ENCODE assay signal across 10 mouse cellular contexts in genomic region chr15:82921559-82921958, GRCm38 (mm10).
DNase-seq lines count a peak whose midpoint lies in the region; ATAC-seq lines count a peak whose summit lies in the region.
"Had no signal": no experiment of that assay in that cellular context is flagged by ENCODE, and none has a peak within 500 bp of the region (broad histone marks: within the 10 kb centered on the region; RNA-seq: fewer than 3 reads in every experiment).

No protein-coding gene starts in this region.

- no peak for DNase-seq in heart, adult 11 months
- no peak for DNase-seq in liver, embryonic 13.5 days
- no peak for DNase-seq in liver, embryonic 11.5 days (ENCODE audit: low spot score)
- no peak for DNase-seq in forebrain, embryonic 14.5 days (ENCODE audit: low spot score)
- no peak for DNase-seq in adrenal gland, adult 2 months

- 30% methylated on average over 1 of the region's 1 CpGs for WGBS in heart, embryonic 11.5 days (ENCODE audit: insufficient replicate concordance)
- WGBS in liver, embryonic 13.5 days (ENCODE audit: insufficient replicate concordance): 4% methylated on average over 1 of the region's 1 CpGs
- 15% methylated on average over 1 of the region's 1 CpGs for WGBS in liver, embryonic 11.5 days
- 22% methylated on average over 1 of the region's 1 CpGs for WGBS in forebrain, embryonic 14.5 days
- WGBS in midbrain, embryonic 13.5 days: 44% methylated on average over 1 of the region's 1 CpGs

- no peak overlapping the region for H3K9ac ChIP-seq in heart, embryonic 11.5 days (ENCODE audit: low read depth, low read length)
- H3K9ac ChIP-seq in liver, embryonic 13.5 days: no peak overlapping the region
- no peak overlapping the region for H3K9ac ChIP-seq in liver, embryonic 11.5 days (ENCODE audit: low read depth, low read length)
- H3K9ac ChIP-seq in forebrain, embryonic 14.5 days (ENCODE audit: low read length): peak overlapping the region; percentile 9; the same call in 1 of the 2 replicates
- H3K9ac ChIP-seq in midbrain, embryonic 13.5 days (replicated peaks): peak overlapping the region; percentile 47

- peaks cover 21% of the 10 kb centered on the region for H3K27me3 ChIP-seq in heart, embryonic 11.5 days (ENCODE audit: control insufficient read depth, insufficient read depth, low read length)
- peaks cover 79% of the 10 kb centered on the region for H3K27me3 ChIP-seq in liver, embryonic 13.5 days
- H3K27me3 ChIP-seq in liver, embryonic 11.5 days (replicated peaks; ENCODE audit: control insufficient read depth, insufficient read depth, low read length): peaks cover 40% of the 10 kb centered on the region
- H3K27me3 ChIP-seq in forebrain, embryonic 14.5 days (replicated peaks; ENCODE audit: control insufficient read depth, insufficient read depth, low read length): no peaks in the 10 kb centered on the region
- H3K27me3 ChIP-seq in midbrain, embryonic 13.5 days: peaks cover 22% of the 10 kb centered on the region

- no peak overlapping the region for H3K27ac ChIP-seq in heart, embryonic 11.5 days (ENCODE audit: low read depth, low read length)
- no peak overlapping the region for H3K27ac ChIP-seq in liver, embryonic 13.5 days
- no peak overlapping the region for H3K27ac ChIP-seq in liver, embryonic 11.5 days (ENCODE audit: low read depth, low read length)
- peak overlapping the region; percentile 84 for H3K27ac ChIP-seq in forebrain, embryonic 14.5 days (ENCODE audit: low read depth, low read length)
- H3K27ac ChIP-seq in midbrain, embryonic 13.5 days: peak overlapping the region; percentile 83
- H3K27ac ChIP-seq: kidney, postnatal 0 days had no signal

- ATAC-seq in heart, embryonic 11.5 days (replicated peaks; ENCODE audit: insufficient number of reproducible peaks, low FRiP score, low TSS enrichment): no peak
- 0 out of 2 replicates have a peak, but pooled peaks have one; percentile 10 for ATAC-seq in liver, embryonic 13.5 days (ENCODE audit: low read depth)
- no peak for ATAC-seq in liver, embryonic 11.5 days (replicated peaks; ENCODE audit: low FRiP score)
- ATAC-seq in forebrain, embryonic 14.5 days: peak; percentile 6
- no peak for ATAC-seq in midbrain, embryonic 13.5 days
- ATAC-seq in erythroblast, adult 5-6 weeks (replicated peaks; ENCODE audit: low FRiP score, poor library complexity, severe bottlenecking): no peak

- no peaks in the 10 kb centered on the region for H3K9me3 ChIP-seq in heart, embryonic 11.5 days (replicated peaks; ENCODE audit: control insufficient read depth, low read length)
- no peaks in the 10 kb centered on the region for H3K9me3 ChIP-seq in liver, embryonic 13.5 days (replicated peaks)
- no peaks in the 10 kb centered on the region for H3K9me3 ChIP-seq in liver, embryonic 11.5 days (ENCODE audit: control insufficient read depth, low read length)
- no peaks in the 10 kb centered on the region for H3K9me3 ChIP-seq in forebrain, embryonic 14.5 days (replicated peaks; ENCODE audit: control insufficient read depth, low read length)
- no peaks in the 10 kb centered on the region for H3K9me3 ChIP-seq in midbrain, embryonic 13.5 days

- peaks cover 64% of the 10 kb centered on the region for H3K4me1 ChIP-seq in heart, embryonic 11.5 days (ENCODE audit: control insufficient read depth, insufficient read depth, low read length)
- H3K4me1 ChIP-seq in liver, embryonic 13.5 days (replicated peaks): peaks cover 21% of the 10 kb centered on the region
- peaks cover 18% of the 10 kb centered on the region for H3K4me1 ChIP-seq in liver, embryonic 11.5 days (replicated peaks; ENCODE audit: control insufficient read depth, insufficient read depth, low read length)
- peaks cover 79% of the 10 kb centered on the region for H3K4me1 ChIP-seq in forebrain, embryonic 14.5 days (ENCODE audit: control insufficient read depth, insufficient read depth, low read length)
- H3K4me1 ChIP-seq in midbrain, embryonic 13.5 days (replicated peaks): peaks cover 97% of the 10 kb centered on the region

- H3K4me2 ChIP-seq in heart, embryonic 11.5 days: peak overlapping the region; percentile 66
- H3K4me2 ChIP-seq in liver, embryonic 13.5 days: no peak overlapping the region
- H3K4me2 ChIP-seq in liver, embryonic 11.5 days: no peak overlapping the region
- peak overlapping the region; percentile 34; the same call in 1 of the 2 replicates for H3K4me2 ChIP-seq in forebrain, embryonic 14.5 days (ENCODE audit: low read length)
- H3K4me2 ChIP-seq in midbrain, embryonic 13.5 days (replicated peaks): peak overlapping the region; percentile 27

- H3K4me3 ChIP-seq in heart, embryonic 11.5 days (ENCODE audit: low read depth, low read length): no peak overlapping the region
- H3K4me3 ChIP-seq in liver, embryonic 13.5 days (replicated peaks): no peak overlapping the region
- H3K4me3 ChIP-seq in liver, embryonic 11.5 days (ENCODE audit: low read depth, low read length): no peak overlapping the region
- H3K4me3 ChIP-seq in forebrain, embryonic 14.5 days (ENCODE audit: low read depth, low read length): no peak overlapping the region
- no peak overlapping the region for H3K4me3 ChIP-seq in midbrain, embryonic 13.5 days (replicated peaks)
- H3K4me3 ChIP-seq: myocyte had no signal

- no peaks in the 10 kb centered on the region for H3K36me3 ChIP-seq in heart, embryonic 11.5 days (ENCODE audit: control insufficient read depth, insufficient read depth, low read length)
- no peaks in the 10 kb centered on the region for H3K36me3 ChIP-seq in liver, embryonic 13.5 days
- no peaks in the 10 kb centered on the region for H3K36me3 ChIP-seq in liver, embryonic 11.5 days (ENCODE audit: control insufficient read depth, insufficient read depth, low read length)
- H3K36me3 ChIP-seq in forebrain, embryonic 14.5 days (ENCODE audit: control insufficient read depth, insufficient read depth, low read length): no peaks in the 10 kb centered on the region
- H3K36me3 ChIP-seq in midbrain, embryonic 13.5 days: no peaks in the 10 kb centered on the region

Comparison
In these comparisons a context has a peak if more than half of its experiments do, and no peak if none do; other contexts are left out.
1. ATAC-seq: peak in liver, embryonic 13.5 days (single experiment) and forebrain, embryonic 14.5 days (single experiment); none in heart, embryonic 11.5 days (single experiment), liver, embryonic 11.5 days (single experiment), midbrain, embryonic 13.5 days (single experiment) and erythroblast, adult 5-6 weeks (single experiment).
2. H3K27ac ChIP-seq: peak in forebrain, embryonic 14.5 days (single experiment) and midbrain, embryonic 13.5 days (single experiment); none in heart, embryonic 11.5 days (single experiment), liver, embryonic 13.5 days (single experiment) and liver, embryonic 11.5 days (single experiment).
3. H3K4me2 ChIP-seq: peak in heart, embryonic 11.5 days (single experiment), forebrain, embryonic 14.5 days (single experiment) and midbrain, embryonic 13.5 days (single experiment); none in liver, embryonic 13.5 days (single experiment) and liver, embryonic 11.5 days (single experiment).
4. H3K9ac ChIP-seq: peak in forebrain, embryonic 14.5 days (single experiment) and midbrain, embryonic 13.5 days (single experiment); none in heart, embryonic 11.5 days (single experiment), liver, embryonic 13.5 days (single experiment) and liver, embryonic 11.5 days (single experiment).